Mouse (Mus musculus): ENCODE data around the gene 2210016F16Rik.
A peak's percentile ranks its signal among the peaks of the same experiment; 100 is the strongest.
"Not testable (repeated sequence)": the region's sequence is repeated elsewhere in the genome, so short reads cannot be mapped to it uniquely, and the experiment has no call there.

Gene 2210016F16Rik

DNA sequence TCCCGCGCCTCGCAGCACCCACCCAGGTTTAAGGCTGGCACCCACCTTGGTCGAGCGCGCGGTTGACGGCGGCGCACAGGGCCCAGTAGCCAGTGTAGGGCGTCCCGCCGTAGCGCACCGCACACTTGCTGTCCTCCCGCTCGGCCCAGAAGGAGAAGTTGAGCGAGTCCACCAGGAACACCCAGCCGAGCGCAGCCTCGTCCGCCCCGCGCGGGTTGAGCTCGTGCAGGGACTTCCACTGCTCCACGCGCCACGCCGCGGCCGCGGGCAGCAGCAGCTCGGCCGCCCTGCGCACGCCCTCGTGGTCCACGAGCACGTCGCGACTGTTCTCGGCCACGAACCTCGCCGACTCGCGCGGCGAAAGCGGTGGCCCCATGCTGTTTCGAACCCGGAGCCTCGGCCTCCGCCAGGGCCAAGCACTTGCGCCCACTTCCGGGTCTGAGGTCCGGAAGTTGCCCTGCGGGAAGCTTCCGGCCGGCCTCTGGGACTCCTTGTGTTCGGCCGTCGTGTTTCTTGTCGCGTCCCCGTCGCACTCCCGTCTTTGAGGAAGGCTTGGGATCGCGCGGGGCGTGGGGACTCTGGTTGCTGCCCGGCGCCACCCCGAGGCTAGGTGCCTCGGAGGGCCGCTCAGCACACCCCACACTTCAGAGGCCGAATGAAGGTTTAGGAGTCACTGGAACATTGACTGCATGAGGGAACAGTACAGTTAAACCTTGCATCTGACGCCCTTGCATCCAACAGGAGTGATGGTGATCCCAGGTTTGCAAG is at the start of gene 2210016F16Rik:
Gene 2210016F16Rik, minus strand, starts transcription at position 447 of the 768 bp plus-strand sequence.
- DNase-seq (ENCODE audit: low spot score in 2 of 2) = peak; percentile 54 to 62

DNA sequence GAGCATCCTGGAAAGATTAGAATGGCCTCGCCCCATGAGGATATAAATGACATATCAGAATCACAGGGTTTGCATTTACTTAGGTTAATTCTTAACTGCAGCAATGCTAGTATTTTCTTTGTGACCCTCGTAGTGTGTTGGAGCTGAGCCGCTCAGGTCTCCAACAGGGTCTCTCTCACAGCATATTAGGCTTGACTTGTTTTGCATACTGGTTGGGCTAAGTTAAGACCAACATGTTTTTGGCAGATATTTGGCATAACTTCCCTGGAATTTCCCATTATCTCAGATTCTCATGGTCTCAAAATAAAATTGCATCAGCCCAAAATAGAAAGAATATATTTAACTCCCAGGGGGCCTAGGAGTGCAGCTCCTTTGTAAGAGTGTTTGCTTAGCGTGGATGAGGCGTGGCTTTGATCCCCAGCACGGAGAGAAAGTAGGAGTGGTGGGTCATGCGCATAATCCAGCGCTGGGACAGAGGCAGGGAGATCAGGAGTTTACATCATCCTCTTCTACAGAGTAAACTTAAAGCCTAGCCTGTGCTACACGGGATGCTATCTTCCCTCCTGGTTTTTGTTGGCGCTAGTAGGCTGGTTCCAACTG is 38.1 kb upstream of the 2210016F16Rik start:
- DNase-seq (ENCODE audit: low spot score in 2 of 2) = no peak

DNA sequence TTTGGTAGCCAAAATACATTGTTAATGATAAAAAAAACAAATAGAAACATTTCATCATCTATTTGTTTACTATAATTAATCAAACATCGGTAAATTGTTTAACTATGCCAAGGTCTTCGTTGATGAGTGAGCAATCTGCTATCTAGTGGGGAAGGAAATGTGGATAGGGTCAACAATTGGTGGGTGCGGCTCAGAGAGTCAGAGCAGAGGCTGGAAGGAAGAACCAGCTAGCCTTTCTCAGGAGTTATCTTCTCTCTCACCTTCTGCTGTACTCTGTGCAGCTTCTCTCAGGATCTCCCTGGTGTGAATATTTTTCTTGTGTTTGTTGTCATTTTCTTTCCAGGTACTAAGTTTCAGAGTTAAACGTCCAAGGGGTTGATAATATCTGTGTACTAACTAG is 37.2 kb upstream of the 2210016F16Rik start:
- no peak for DNase-seq (ENCODE audit: low spot score in 2 of 2)

DNA sequence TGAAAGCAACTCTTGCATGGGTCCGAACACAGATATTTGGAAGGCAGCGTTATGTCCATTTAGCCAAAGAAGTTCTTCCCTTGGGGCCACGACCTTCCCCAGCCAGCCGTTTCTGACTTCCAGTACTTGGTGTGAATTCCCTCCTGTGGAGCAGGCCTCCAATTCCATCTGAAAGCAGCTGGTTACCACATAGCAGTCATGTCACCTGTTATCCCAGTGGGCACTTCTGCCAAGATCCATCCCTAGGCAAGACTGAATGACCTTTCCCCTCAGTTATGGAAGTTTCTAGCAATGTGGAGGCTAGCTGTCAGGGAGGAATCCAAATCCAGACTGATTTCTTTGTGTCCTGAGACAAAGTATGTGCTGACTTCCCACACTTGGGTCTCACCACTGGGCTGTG is 36.0 kb upstream of the 2210016F16Rik start:
- DNase-seq (ENCODE audit: low spot score in 2 of 2) = no peak

DNA sequence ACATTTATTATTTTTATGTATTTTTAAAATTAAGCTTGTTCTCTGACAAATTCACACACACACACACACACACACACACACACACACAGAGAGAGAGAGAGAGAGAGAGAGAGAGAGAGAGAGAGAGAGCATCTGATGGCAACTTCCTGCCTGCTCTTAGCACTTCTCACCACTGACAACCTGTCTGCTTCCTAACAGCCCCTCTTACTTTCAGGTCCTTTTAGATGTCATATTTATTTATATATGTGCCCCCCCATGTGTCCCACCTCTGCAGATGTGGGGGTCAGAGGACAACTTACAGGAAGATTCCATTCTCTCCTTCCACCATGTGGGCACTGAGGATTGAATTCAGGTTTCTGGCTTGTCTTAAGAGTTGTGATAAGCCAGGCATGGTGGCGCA is 34.2 kb upstream of the 2210016F16Rik start:
- DNase-seq (ENCODE audit: low spot score in 2 of 2) = no peak

DNA sequence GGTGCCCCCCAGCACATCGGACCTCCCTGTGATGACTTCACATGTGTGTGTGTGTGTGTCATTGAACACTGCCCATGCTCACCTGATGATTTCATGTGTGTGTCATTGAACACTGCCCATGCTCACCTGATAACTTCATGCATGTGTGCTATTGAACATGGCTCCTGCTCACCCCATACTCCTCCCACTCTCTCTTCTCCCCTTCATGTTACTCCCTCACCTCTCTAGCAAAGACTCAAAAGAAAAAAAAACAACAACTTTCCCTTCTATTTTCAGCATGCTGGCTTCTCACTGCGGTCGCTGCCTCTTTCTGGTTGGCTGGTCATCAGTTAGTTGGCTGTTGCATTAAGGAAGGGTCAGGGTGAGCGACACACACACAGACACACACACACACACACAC is 33.6 kb upstream of the 2210016F16Rik start:
- DNase-seq (ENCODE audit: low spot score in 2 of 2) = no peak

DNA sequence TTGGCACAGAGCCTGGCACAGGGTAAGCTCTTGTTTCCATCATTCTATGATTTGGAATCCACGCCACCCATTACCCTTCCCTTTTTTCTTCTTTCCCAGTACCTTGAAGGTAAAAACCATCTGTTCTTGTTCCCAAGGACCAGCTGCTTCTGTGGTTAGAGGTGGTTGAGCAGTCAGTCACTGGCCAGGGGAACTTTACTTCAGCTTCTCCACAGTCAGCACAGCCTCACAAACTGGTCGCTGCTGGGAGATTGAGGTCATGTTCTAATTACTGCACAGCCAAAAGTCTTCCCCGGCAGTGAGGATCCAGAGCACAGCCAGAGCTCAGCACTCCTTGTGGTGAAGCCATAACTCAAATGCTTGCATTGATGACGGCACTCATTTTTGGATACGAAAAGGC is 30.8 kb upstream of the 2210016F16Rik start:
- DNase-seq (ENCODE audit: low spot score in 2 of 2) = no peak

DNA sequence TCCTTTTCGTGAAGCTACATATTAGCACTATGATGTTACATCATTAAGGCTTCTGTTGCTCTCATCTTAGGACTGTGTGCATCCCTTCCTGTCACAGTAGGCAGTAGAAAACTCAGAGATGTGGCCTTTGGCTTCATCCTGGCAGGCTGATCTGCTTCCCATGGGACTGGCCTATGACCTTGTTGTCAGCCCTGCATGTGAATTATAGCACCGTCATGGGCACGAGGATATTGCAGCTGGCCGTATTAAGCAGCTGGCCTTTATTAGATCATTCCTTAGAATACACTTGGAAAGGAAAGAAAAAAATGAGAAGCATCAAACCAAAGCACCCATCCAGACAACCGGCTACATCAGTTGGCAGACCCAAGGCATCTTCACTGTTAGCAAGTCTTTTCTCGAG is 30.3 kb upstream of the 2210016F16Rik start:
- DNase-seq (ENCODE audit: low spot score in 2 of 2) = no peak

DNA sequence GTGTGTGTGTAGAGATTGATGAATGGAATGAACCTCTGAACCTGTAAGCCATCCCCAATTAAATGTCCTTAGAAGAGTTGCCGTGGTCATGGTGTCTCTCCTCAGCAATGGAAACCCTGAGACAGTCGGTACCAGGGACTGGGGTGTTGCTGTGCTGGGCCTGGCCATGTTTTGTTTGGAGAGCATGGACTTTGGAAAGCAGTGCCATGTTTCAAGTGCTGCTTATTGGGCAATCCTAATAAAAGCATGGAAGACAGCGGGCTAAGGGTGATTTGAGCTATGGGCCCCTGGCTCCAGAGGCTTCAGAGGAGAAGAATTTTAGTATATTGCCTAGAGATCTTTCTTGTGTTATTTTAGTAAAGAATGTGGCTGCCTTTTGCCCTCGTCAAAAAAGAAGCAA is 26.0 kb upstream of the 2210016F16Rik start:
- no peak for DNase-seq (ENCODE audit: low spot score in 2 of 2)

DNA sequence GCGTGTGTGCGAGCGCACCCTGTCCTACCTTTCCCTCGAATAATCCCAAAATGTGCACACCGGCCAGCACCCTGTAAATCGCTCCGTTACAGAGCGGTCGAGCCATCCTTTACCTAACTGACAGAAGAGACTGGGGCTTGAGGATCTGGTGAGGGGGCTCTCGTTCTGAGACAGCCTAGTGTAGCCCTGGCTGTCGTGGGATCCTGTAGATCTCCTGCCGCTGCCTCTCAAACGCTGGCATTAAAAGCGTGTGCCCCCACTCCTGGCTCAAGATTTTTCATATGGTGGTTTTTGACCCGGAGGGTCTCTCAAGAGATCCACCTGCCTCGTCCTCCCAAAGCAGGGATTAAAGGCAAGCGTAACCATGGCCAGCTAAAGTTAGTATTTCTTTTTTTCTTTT is 18.2 kb upstream of the 2210016F16Rik start, which contains the start of gene Hnrnpk:
Gene Hnrnpk, minus strand, starts transcription at position 101 of the 400 bp plus-strand sequence.
- not testable (repeated sequence) for DNase-seq (ENCODE audit: low spot score in 2 of 2)

DNA sequence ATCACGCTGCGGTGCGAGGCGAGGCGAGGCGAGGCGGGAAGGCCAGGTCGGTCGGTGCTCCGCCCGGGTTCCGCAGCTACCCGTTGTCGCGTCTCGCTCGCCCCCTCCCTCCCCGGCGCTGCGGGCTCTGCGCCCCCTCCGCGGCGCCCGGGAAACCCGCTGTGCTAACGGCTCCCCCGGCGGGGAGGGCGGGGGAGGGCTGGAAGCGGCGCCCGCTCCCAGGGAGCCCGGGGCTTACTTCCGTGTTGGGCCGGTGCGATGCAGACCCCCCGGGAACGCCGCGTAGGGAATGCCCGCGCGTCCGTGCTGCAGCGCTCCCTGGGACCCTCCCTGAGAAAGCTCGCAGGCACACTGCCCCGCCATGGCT is 17.7 kb upstream of the 2210016F16Rik start:
- no peak for DNase-seq (ENCODE audit: low spot score in 2 of 2)

DNA sequence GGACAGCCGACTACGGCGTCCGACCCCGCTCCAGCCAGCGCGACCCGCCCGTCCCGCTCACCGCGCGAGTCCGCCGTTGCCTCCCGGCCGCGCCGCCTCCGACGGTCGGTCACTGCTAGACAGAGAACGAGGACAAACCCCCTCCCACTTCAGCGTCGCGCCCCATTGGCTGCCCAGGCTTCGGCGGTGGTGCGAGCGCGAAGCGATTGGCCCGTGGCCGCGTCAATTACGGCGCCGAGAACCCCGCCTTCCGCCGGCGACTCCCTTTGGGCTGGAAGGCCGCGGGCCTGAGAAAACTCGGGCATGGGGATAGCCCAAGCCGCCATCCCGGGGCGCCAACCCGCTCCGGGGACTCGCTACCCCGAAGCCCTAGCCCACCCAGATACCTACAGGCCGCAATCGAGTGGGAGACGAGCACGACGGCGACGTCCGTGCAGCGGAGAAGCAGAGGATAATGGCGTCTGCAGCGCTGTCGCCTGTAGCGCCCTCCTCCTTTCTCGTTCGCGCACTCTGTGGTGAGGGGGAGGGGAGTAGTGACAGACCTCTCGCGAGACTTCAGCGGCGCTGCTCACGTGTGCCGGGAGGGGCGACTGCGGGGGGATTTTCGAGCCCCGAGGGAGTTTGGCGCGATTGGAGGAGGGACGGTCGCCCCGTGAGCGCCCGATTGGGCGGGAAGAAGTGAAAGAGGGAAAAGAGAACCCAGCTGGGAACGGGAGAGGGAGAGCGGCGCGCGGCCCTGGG is 17.1 kb upstream of the 2210016F16Rik start, which contains the start of gene Rmi1:
Gene Rmi1, plus strand, starts transcription at position 246 of the 741 bp plus-strand sequence.
- DNase-seq (ENCODE audit: low spot score in 2 of 2) = peak; percentile 97 to 99

DNA sequence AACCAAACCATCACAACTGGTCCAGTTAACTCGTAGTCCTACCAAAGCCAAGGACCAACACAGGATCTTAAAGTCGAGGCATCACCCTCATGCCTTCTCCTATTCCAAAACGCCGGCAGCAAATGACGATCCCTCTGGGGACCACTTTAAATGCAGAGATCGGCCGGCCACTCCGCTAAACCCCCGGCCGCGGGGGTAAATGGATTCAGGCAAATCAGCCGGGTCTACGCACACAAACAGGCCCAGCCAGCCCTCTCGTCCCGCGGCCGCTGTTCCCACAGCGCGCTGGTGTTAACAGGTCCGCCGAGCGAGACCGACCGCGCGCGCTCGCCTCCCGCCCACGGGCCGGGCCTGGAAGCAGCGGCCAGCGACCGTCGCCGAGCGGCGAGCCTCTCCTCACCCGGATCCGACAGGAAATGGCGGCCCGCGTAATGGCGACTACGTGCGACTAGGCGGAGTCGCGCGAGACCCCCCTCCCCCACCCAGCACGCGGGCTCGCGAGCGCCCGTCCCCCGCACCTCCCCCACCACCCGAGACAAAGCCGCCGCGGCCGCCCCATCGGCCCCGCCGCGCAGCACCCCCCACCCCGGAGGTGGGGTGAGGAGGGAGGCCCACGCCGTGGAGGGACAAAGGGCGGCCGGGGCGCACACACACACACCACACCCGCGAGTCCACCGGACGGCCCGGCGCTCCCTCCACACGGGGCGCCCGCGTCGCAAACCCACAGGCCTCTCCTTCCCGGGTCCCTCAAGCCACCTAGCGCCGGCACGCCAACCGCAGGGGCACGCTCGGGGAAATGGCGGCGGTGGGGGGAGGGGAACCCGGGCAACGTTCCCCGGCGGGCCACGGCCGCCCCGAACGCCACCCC is 16.3 kb upstream of the 2210016F16Rik start:
- peak; percentile 85 to 90 for DNase-seq (ENCODE audit: low spot score in 2 of 2)

DNA sequence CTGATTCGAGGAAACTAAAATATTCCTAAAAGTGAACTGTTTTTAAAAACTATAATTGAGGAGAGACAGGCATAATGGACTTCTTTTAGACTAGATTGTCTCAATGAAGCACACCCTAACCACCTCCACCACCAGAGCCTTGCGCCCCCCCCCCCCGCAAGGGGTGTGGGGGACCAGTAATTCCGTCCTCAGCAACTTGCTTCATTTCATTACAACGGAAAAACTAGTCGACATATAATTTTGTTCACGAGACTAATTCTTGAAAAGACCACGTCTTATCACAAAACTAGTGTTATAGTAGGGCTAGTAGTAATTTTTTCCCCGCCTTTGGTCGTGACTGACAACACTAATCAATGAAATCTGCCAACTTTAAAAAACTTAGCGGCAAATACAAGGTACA is 15.6 kb upstream of the 2210016F16Rik start:
- DNase-seq (ENCODE audit: low spot score in 2 of 2) = no peak

DNA sequence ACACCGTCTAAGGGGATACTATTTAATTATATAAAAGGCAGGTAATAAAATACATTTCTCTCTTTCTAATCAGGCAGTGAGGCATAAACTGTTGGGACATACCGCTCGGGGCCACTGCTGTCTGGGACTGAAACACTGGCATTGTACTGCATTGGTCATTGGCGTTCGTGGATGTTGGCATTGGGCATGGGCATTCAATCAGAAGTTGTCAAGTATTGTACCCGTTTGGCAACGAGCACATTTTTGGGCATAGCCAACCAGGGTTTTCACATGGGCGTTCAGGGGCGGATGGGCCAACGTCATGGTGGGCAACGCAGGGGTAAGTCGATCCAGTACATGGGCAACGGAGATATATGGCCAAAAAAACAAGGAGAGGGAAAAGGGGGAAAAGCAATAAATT is 12.6 kb upstream of the 2210016F16Rik start:
- DNase-seq (ENCODE audit: low spot score in 2 of 2) = peak in 1 of 2 experiments; percentile 34

DNA sequence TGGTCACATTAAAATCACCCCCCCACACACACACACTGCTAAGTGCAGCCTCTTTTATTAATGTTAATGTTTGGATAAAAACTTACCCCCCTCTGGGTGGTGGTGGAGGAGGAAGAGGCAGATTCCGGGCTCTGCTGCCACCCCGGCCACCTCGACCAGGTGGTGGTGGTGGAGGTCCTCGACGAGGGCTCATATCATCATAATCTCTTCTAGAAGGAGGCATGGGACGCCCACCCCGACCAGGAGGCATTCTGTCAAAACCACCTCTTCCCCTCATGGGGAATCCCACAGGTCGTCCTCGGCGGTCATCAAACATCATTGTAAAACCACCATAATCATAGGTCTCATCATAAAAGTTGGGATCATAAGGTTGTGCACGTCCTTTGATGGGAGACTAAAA is 9.4 kb upstream of the 2210016F16Rik start:
- not testable (repeated sequence) for DNase-seq (ENCODE audit: low spot score in 2 of 2)

DNA sequence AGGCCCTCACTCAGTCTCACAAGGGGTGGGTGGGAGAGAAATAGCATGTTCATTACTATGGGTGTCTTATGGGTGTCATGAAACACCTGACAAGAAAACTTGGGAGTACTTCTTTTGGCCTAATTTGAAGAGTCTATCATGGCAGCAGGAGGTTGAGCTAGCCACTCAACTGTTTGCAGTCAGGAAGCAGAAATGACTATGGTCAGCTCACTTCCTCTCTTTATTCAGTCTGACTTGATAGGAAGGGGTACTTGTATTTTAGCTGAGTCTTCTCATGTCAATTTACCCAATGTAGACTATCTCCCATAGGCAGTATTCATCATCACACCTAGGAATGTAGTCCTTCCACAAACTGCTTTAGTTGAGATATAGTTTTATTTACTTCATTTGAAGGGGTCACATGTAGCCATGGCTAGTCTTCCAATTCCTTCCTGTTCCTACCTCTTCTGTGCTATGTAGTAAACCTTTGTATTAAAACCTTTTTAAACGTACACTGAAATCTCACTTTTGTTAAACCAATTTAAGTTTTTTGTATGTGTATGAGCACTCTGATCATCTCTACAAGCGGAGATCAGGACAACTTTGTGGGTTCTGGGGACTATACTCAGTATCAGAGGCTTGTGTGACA is 4.4 kb upstream of the 2210016F16Rik start:
- DNase-seq (ENCODE audit: low spot score in 2 of 2) = no peak

DNA sequence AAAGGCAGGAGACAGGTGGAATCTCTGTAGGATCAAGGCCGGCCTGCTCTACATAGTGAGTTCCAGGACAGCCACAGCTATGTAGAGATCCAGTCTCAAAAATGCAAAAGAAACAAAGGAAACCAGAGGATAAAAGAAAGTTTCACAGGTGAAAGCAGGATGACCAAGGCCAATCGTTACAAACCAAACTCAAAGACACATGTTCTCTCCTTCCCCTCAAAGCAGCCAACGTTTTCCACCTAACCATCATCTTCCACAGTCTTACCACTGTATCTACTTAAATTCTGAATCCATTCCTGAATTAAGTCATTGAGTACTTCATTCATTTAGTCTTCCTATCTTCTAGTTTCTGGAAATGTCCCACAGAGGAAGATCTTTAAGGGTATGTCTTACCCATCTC is 3.4 kb upstream of the 2210016F16Rik start:
- no peak for DNase-seq (ENCODE audit: low spot score in 2 of 2)

DNA sequence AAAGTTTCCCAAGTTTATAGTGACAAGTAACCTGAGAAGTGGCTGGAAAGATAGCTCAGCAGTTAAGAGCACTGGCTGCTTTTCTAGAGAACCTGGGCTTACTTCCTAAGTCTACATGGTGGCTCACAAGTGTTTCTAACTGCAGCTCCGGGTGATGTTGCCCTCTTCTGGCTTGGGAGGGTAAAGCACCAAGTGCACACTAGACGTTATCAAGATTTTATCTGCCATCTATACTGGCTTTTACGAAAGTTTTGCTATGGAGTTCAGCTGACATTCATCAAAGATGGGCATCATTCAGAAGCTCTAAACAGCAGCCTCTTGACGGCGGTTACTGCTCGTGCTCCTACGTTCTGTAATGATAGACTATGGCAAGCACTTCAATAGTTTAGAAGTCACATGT is 2.9 kb upstream of the 2210016F16Rik start:
- DNase-seq (ENCODE audit: low spot score in 2 of 2) = peak; percentile 78 to 85

DNA sequence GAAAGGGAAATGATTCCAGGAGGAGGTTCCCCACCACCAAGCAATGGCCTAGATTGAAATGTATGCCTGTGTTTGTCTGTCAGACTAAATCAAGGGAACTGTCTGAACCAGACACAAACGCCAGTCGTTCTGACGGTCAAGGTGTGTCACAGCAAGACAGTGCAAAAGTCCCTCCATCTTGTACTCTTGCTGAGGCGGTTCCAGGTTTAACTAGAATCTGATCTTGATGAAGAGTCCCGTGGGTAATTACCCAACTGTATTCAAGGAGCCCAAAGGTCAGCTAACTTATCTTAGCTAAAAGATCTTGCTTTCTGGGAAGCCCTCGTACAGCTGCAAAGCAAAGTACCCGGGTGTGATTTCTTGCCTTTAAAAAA is 509 bp upstream of the 2210016F16Rik start:
- DNase-seq (ENCODE audit: low spot score in 2 of 2) = no peak

DNA sequence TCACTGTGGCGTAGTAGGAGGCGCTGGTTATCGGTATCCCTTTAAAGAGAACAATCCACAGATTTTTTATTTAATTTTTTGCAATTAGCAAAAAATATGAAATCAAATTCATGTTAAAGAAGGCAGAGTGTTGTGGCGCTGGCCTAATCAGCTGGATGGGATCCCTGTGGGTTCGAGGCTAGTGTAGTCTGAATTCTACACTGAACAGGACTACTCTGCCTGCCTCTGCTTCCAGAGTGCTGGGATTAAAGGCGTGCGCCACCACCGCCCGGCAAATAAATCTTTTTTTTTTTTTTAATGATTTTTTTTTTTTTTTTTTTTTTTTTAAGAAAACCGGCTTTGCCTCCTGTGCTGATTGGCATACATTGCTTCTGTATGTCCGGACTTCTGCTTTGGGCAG is 654 bp downstream of the 2210016F16Rik start:
- DNase-seq (ENCODE audit: low spot score in 2 of 2) = no peak

All from right cerebral cortex, postnatal 10 days (tissue).